Mouse (Mus musculus) embryonic facial prominence, embryonic 13.5 days (tissue): ENCODE measurements at regions not wholly inside any gene's neighbourhood (a gene's known extent, or its start where the extent isn't known, plus 50 kb on each side); places are given as distances from the start of the nearest gene placed in this dataset.

Experiments used
- ATAC-seq: fragments of 200-750 bp; cut with Nextera tagmentation; 2 replicates; pipeline ENCODE4 v1.8.0; 2017; ENCODE audit warnings: low read depth; ENCODE audit not compliant: insufficient number of reproducible peaks, insufficient read depth, low FRiP score, low TSS enrichment
- H3K27ac ChIP-seq: fragments of 300-500 bp; sonication (generic); 2 replicates; pipeline ENCODE4 v1.5.1; 2015; ENCODE audit warnings: moderate library complexity, mild to moderate bottlenecking, inconsistent platforms
- H3K27me3 ChIP-seq: fragments of 300-500 bp; sonication (generic); 2 replicates; pipeline ENCODE4 v1.6.1; 2015; ENCODE audit warnings: mild to moderate bottlenecking, inconsistent platforms
- H3K36me3 ChIP-seq: fragments of 300-500 bp; sonication (generic); 2 replicates; pipeline ENCODE4 v1.6.1; 2015; ENCODE audit warnings: mild to moderate bottlenecking, inconsistent platforms
- H3K4me1 ChIP-seq: fragments of 300-500 bp; sonication (generic); 2 replicates; pipeline ENCODE4 v1.6.1; 2015; ENCODE audit warnings: inconsistent platforms
- H3K4me2 ChIP-seq: fragments of 300-500 bp; sonication (generic); 2 replicates; pipeline ENCODE4 v1.6.1; 2015; ENCODE audit warnings: moderate library complexity, mild to moderate bottlenecking, inconsistent platforms
- H3K4me3 ChIP-seq: fragments of 300-500 bp; sonication (generic); 2 replicates; pipeline ENCODE4 v1.5.1; 2015; ENCODE audit warnings: mild to moderate bottlenecking, inconsistent platforms
- H3K9ac ChIP-seq: fragments of 300-500 bp; sonication (generic); 2 replicates; pipeline ENCODE4 v1.6.1; 2015; ENCODE audit warnings: mild to moderate bottlenecking, inconsistent platforms
- H3K9me3 ChIP-seq: fragments of 300-500 bp; sonication (generic); 2 replicates; pipeline ENCODE4 v1.6.1; 2016; ENCODE audit warnings: inconsistent platforms
- WGBS: fragments of 180-500 bp; shearing (Covaris S2); methylation state at CpG from one replicate; pipeline ENCODE4 v1.1.7; 2015; ENCODE audit warnings: mixed read lengths; 5-methylcytosine and 5-hydroxymethylcytosine counted together

- 73% methylated on average over 11 of the region's 11 CpGs for WGBS
- Histone ChIP-seq H3K4me1 (no peaks in the 10 kb centered on the region), H3K27me3 (no peaks in the 10 kb centered on the region), H3K4me2 (peak overlapping the region; percentile 16; the same call in 1 of the 2 replicates), H3K9me3 (no peaks in the 10 kb centered on the region), H3K27ac (no peak overlapping the region), H3K36me3 (no peaks in the 10 kb centered on the region), H3K9ac (no peak overlapping the region), H3K4me3 (no peak overlapping the region)
- ATAC-seq = no peak
Measured at GRCm38 (mm10) chr11:112480360-112480759, 301.7 kb upstream of the Sox9 start.

- Histone ChIP-seq H3K4me2 (no peak overlapping the region), H3K27ac (no peak overlapping the region), H3K4me1 (peaks cover 5% of the 10 kb centered on the region), H3K27me3 (no peaks in the 10 kb centered on the region), H3K36me3 (no peaks in the 10 kb centered on the region), H3K4me3 (no peak overlapping the region), H3K9me3 (no peaks in the 10 kb centered on the region), H3K9ac (no peak overlapping the region)
- WGBS = 8% methylated on average over 5 of the region's 5 CpGs
- no peak for ATAC-seq
Measured at GRCm38 (mm10) chr11:112501781-112502180, 280.2 kb upstream of the Sox9 start.

- no peak overlapping the region for H3K4me2 ChIP-seq
- no peak overlapping the region for H3K4me3 ChIP-seq
- H3K27me3 ChIP-seq = no peaks in the 10 kb centered on the region
- no peak for ATAC-seq
- peaks cover 6% of the 10 kb centered on the region; the same call in 1 of the 2 replicates for H3K4me1 ChIP-seq
- H3K36me3 ChIP-seq = no peaks in the 10 kb centered on the region
- H3K27ac ChIP-seq = no peak overlapping the region
- no peak overlapping the region for H3K9ac ChIP-seq
- H3K9me3 ChIP-seq = no peaks in the 10 kb centered on the region
- WGBS = 23% methylated on average over 8 of the region's 8 CpGs
Measured at GRCm38 (mm10) chr11:112519076-112519475, 262.9 kb upstream of the Sox9 start.

- Histone ChIP-seq H3K4me3 (no peak overlapping the region), H3K36me3 (no peaks in the 10 kb centered on the region), H3K27me3 (peaks cover 3% of the 10 kb centered on the region; the same call in 1 of the 2 replicates), H3K4me2 (no peak overlapping the region), H3K9ac (no peak overlapping the region), H3K9me3 (no peaks in the 10 kb centered on the region), H3K4me1 (0 out of 2 replicates have a peak, but pooled peaks cover 1% of the 10 kb centered on the region), H3K27ac (no peak overlapping the region)
- no peak for ATAC-seq
- WGBS = 92% methylated on average over 3 of the region's 3 CpGs
Measured at GRCm38 (mm10) chr11:112524983-112525382, 257.0 kb upstream of the Sox9 start.

- peaks cover 3% of the 10 kb centered on the region for H3K27me3 ChIP-seq
- H3K9ac ChIP-seq = no peak overlapping the region
- no peak overlapping the region for H3K4me3 ChIP-seq
- no peak overlapping the region for H3K27ac ChIP-seq
- H3K4me2 ChIP-seq = no peak overlapping the region
- 13% methylated on average over 6 of the region's 6 CpGs for WGBS
- peaks cover 26% of the 10 kb centered on the region for H3K4me1 ChIP-seq
- no peaks in the 10 kb centered on the region for H3K9me3 ChIP-seq
- ATAC-seq = no peak
- H3K36me3 ChIP-seq = no peaks in the 10 kb centered on the region
Measured at GRCm38 (mm10) chr11:112542573-112542972, 239.5 kb upstream of the Sox9 start.

GRCm38 (mm10) chr11:112543473-112543872 lies 238.6 kb upstream of the Sox9 start:
- 50% methylated on average over 6 of the region's 6 CpGs for WGBS
- Histone ChIP-seq H3K9me3 (no peaks in the 10 kb centered on the region), H3K27ac (no peak overlapping the region), H3K4me1 (peaks cover 18% of the 10 kb centered on the region), H3K36me3 (no peaks in the 10 kb centered on the region), H3K9ac (no peak overlapping the region), H3K4me3 (no peak overlapping the region), H3K27me3 (peaks cover 3% of the 10 kb centered on the region), H3K4me2 (no peak overlapping the region)
- no peak for ATAC-seq

GRCm38 (mm10) chr11:112545231-112546010 lies 236.6 kb upstream of the Sox9 start:
- peaks cover 3% of the 10 kb centered on the region for H3K27me3 ChIP-seq
- H3K4me3 ChIP-seq = no peak overlapping the region
- H3K9me3 ChIP-seq = no peaks in the 10 kb centered on the region
- no peak overlapping the region for H3K4me2 ChIP-seq
- H3K4me1 ChIP-seq = peaks cover 17% of the 10 kb centered on the region
- H3K9ac ChIP-seq = no peak overlapping the region
- no peak overlapping the region for H3K27ac ChIP-seq
- no peak for ATAC-seq
- H3K36me3 ChIP-seq = no peaks in the 10 kb centered on the region
- WGBS = 41% methylated on average over 7 of the region's 7 CpGs

- ATAC-seq = no peak
- WGBS = 66% methylated on average over 5 of the region's 5 CpGs
- Histone ChIP-seq H3K4me3 (no peak overlapping the region), H3K36me3 (no peaks in the 10 kb centered on the region), H3K9ac (no peak overlapping the region), H3K27ac (no peak overlapping the region), H3K9me3 (no peaks in the 10 kb centered on the region), H3K4me2 (no peak overlapping the region), H3K4me1 (peaks cover 17% of the 10 kb centered on the region), H3K27me3 (no peaks in the 10 kb centered on the region; the same call in 1 of the 2 replicates)
Measured at GRCm38 (mm10) chr11:112546162-112546561, 235.9 kb upstream of the Sox9 start.

GRCm38 (mm10) chr11:112552838-112553237 lies 229.2 kb upstream of the Sox9 start:
- no peak overlapping the region for H3K9ac ChIP-seq
- ATAC-seq = no peak
- no peaks in the 10 kb centered on the region for H3K4me1 ChIP-seq
- H3K4me2 ChIP-seq = no peak overlapping the region
- WGBS = 41% methylated on average over 6 of the region's 6 CpGs
- no peak overlapping the region for H3K4me3 ChIP-seq
- no peak overlapping the region for H3K27ac ChIP-seq
- no peaks in the 10 kb centered on the region for H3K9me3 ChIP-seq
- H3K36me3 ChIP-seq = no peaks in the 10 kb centered on the region
- no peaks in the 10 kb centered on the region for H3K27me3 ChIP-seq

GRCm38 (mm10) chr11:112563027-112563426 lies 219.0 kb upstream of the Sox9 start:
- Histone ChIP-seq H3K27me3 (0 out of 2 replicates have a peak, but pooled peaks cover 7% of the 10 kb centered on the region), H3K4me3 (no peak overlapping the region), H3K9me3 (no peaks in the 10 kb centered on the region), H3K4me2 (no peak overlapping the region), H3K27ac (no peak overlapping the region), H3K36me3 (no peaks in the 10 kb centered on the region), H3K4me1 (peaks cover 5% of the 10 kb centered on the region; the same call in 1 of the 2 replicates), H3K9ac (no peak overlapping the region)
- ATAC-seq = no peak
- 44% methylated on average over 9 of the region's 9 CpGs for WGBS

GRCm38 (mm10) chr11:112564706-112565215 lies 217.3 kb upstream of the Sox9 start:
- Histone ChIP-seq H3K27ac (no peak overlapping the region), H3K4me1 (peaks cover 5% of the 10 kb centered on the region; the same call in 1 of the 2 replicates), H3K4me3 (no peak overlapping the region), H3K36me3 (no peaks in the 10 kb centered on the region), H3K27me3 (0 out of 2 replicates have a peak, but pooled peaks cover 7% of the 10 kb centered on the region), H3K4me2 (no peak overlapping the region), H3K9me3 (no peaks in the 10 kb centered on the region), H3K9ac (no peak overlapping the region)
- ATAC-seq = no peak
- 36% methylated on average over 1 of the region's 1 CpGs for WGBS

GRCm38 (mm10) chr11:112566071-112566470 lies 216.0 kb upstream of the Sox9 start:
- Histone ChIP-seq H3K36me3 (no peaks in the 10 kb centered on the region), H3K4me1 (peaks cover 5% of the 10 kb centered on the region; the same call in 1 of the 2 replicates), H3K9ac (no peak overlapping the region), H3K4me2 (no peak overlapping the region), H3K9me3 (no peaks in the 10 kb centered on the region), H3K4me3 (no peak overlapping the region), H3K27me3 (0 out of 2 replicates have a peak, but pooled peaks cover 7% of the 10 kb centered on the region), H3K27ac (no peak overlapping the region)
- 83% methylated on average over 3 of the region's 3 CpGs for WGBS
- no peak for ATAC-seq
